Mouse (Mus musculus) embryonic facial prominence, embryonic 10.5 days (tissue): ENCODE data around the gene Mrps9. TPM values are rescaled to one million over a fixed set of nuclear protein-coding genes. Genes with fewer than 3 reads are reported as not detected.
A peak's percentile ranks its signal among the peaks of the same experiment; 100 is the strongest.
"Not testable (repeated sequence)": the region's sequence is repeated elsewhere in the genome, so short reads cannot be mapped to it uniquely, and the experiment has no call there.

Experiments
- DNase-seq: peaks from one replicate; pipeline ENCODE4 v3.0.0-alpha.2; 2017; ENCODE audit warnings: low spot score
- H3K27ac ChIP-seq: fragments of 300-500 bp; sonication (generic); replicated peaks from 2 replicates; pipeline ENCODE4 v1.5.1; 2016; ENCODE audit warnings: mild to moderate bottlenecking
- H3K27me3 ChIP-seq: fragments of 300-500 bp; sonication (generic); replicated peaks from 2 replicates; pipeline ENCODE4 v1.6.1; 2016; ENCODE audit warnings: low read depth, mild to moderate bottlenecking; ENCODE audit not compliant: poor library complexity, severe bottlenecking
- H3K36me3 ChIP-seq: fragments of 300-500 bp; sonication (generic); replicated peaks from 2 replicates; pipeline ENCODE4 v1.6.1; 2016; ENCODE audit warnings: mild to moderate bottlenecking, moderate library complexity
- H3K4me1 ChIP-seq: fragments of 300-500 bp; sonication (generic); 2 replicates; pipeline ENCODE4 v1.6.1; 2016
- H3K4me3 ChIP-seq: fragments of 300-500 bp; sonication (generic); 2 replicates; pipeline ENCODE4 v1.5.1; 2016; ENCODE audit warnings: mild to moderate bottlenecking, moderate library complexity
- H3K9me3 ChIP-seq: fragments of 300-500 bp; sonication (generic); 2 replicates; pipeline ENCODE4 v1.6.1; 2016; ENCODE audit warnings: mild to moderate bottlenecking
- WGBS: fragments of 180-500 bp; shearing (Covaris S2); methylation state at CpG from one replicate; pipeline ENCODE4 v1.1.7; 2016; 5-methylcytosine and 5-hydroxymethylcytosine counted together
- polyA plus RNA-seq: library from polyadenylated mRNA; unstranded; fragments of >200 nt; fragmentation: Nextera tagmentation; extraction: Ambion mirVana; gene quantifications from 2 replicates; pipeline ENCODE4 v1.2.1, GENCODE M21; 2016

Mrps9 gene
- polyA plus RNA-seq, 1 experiment from 2014 or later: 60.2 TPM

DNA sequence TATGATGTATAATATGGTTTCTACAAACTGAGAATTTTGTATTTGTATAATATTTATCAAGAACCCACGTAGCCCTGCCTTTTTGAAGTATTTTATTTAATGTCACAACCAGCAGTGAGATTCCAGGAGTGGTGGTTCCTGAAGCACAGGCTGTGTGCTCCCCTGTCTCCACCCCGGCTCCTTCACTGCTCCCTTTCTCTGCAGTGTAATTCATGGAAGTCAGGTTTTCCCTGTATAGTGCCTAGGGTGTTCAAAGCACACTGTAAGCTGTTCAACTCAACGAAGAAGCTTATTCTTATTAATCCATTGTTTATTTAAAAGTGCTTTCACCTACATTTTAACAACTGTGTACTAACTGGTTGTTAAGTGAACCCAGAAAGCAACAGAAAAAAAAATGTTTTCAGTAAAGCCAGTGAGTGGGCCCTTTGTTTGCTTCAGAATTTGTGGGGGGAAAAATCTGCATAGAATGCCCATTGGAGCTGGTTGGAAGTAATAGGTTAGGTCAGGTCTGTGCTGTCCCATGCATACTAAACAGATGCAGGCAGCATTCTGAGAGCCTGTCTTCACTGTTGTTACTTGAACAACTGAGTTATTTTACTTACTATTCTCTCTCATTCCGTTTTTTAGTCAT is 25.5 kb downstream of the Mrps9 start:
- H3K27me3 ChIP-seq: no peaks in the 10 kb centered on the region
- H3K4me3 ChIP-seq: no peak overlapping the region
- H3K4me1 ChIP-seq: no peaks in the 10 kb centered on the region
- WGBS: 87% methylated on average over 4 of the region's 4 CpGs
- DNase-seq: no peak
- H3K9me3 ChIP-seq: no peaks in the 10 kb centered on the region
- peaks cover 9% of the 10 kb centered on the region; the same call in 1 of the 2 replicates for H3K36me3 ChIP-seq
- no peak overlapping the region for H3K27ac ChIP-seq

DNA sequence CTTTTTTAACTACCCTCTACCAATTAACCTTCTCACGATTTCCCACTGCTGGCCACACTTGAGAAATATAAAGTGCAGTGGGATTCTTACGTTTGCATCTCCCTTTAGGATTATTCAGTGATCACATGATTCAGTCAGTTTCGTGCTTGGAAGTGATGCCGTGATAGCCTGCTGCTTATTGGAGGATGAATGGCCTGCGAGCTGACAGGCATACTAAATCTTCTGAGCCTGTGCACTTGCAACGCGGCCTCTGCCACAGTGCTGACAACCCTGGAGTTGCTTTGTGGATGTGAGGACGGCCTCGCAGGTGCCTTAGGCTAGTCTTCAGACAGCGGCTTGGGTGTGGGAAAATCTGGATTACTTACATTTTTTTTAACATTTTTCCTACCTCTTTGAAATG is 26.2 kb downstream of the Mrps9 start:
- Histone ChIP-seq H3K4me3 (no peak overlapping the region), H3K4me1 (no peaks in the 10 kb centered on the region), H3K9me3 (no peaks in the 10 kb centered on the region), H3K27ac (no peak overlapping the region), H3K36me3 (peaks cover 9% of the 10 kb centered on the region; the same call in 1 of the 2 replicates), H3K27me3 (no peaks in the 10 kb centered on the region)
- DNase-seq: no peak
- WGBS: 91% methylated on average over 10 of the region's 10 CpGs

DNA sequence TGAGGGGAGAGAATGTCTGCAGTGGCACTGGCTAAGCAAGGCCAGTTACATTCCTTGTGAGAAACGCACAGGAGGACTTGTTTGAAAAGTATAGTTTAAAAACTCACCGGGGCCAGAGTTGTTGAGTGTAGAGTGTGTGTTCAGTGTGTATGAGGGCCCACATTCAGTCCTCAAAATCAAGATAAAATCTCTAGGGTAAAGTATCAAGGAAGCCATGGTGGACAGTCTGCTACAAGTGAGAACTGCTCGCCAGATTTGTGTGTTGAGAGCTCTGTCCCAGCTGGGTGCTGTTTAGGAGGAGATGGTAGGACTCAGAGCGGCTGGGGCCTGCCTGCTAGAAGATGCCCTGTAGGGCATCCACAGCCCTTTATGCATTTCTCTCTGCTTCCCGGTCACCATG is 27.8 kb downstream of the Mrps9 start:
- Histone ChIP-seq H3K9me3 (no peaks in the 10 kb centered on the region), H3K27ac (no peak overlapping the region), H3K4me1 (no peaks in the 10 kb centered on the region), H3K27me3 (no peaks in the 10 kb centered on the region), H3K4me3 (no peak overlapping the region), H3K36me3 (peaks cover 9% of the 10 kb centered on the region; the same call in 1 of the 2 replicates)
- WGBS: 89% methylated on average over 5 of the region's 5 CpGs
- DNase-seq: no peak

DNA sequence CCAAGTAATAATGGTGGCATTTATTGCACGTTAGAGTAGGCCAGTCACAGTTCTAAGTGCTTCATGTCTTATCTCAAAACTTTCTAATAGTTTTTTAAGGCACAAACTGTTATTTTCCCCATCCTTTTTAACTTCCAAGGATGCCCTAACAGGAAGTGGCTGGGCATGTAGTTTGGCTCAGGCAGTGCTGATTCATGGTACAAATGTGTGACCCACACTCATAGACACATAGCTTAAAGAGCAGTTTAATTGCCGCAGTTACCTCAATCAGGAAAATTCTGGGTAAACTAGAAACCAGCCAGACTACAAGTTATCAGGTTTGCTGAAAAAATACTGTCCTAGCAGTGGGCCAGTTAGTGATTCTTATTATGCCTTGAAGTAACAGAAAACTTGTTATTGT is 31.2 kb downstream of the Mrps9 start:
- no peaks in the 10 kb centered on the region for H3K27me3 ChIP-seq
- H3K9me3 ChIP-seq: no peaks in the 10 kb centered on the region
- H3K27ac ChIP-seq: no peak overlapping the region
- H3K36me3 ChIP-seq: 0 out of 2 replicates have a peak, but pooled peaks cover 9% of the 10 kb centered on the region
- 90% methylated on average over 2 of the region's 2 CpGs for WGBS
- no peaks in the 10 kb centered on the region for H3K4me1 ChIP-seq
- no peak for DNase-seq
- H3K4me3 ChIP-seq: no peak overlapping the region

DNA sequence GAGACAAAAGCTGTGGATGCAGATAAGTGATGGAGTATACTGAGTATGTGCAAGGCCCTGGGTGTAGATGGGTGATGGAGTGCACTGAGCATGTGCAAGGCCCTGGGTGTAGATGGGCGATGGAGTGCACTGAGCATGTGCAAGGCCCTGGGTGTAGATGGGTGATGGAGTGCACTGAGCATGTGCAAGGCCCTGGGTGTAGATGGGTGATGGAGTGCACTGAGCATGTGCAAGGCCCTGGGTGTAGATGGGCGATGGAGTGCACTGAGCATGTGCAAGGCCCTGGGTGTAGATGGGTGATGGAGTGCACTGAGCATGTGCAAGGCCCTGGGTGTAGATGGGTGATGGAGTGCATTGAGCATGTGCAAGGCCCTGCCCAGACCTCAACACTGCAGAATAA is 32.4 kb downstream of the Mrps9 start:
- not testable (repeated sequence) for H3K27me3 ChIP-seq, H3K4me3 ChIP-seq, DNase-seq, H3K4me1 ChIP-seq, H3K27ac ChIP-seq, H3K9me3 ChIP-seq
- 92% methylated on average over 2 of the region's 2 CpGs for WGBS
- peaks cover 19% of the 10 kb centered on the region for H3K36me3 ChIP-seq

- no peaks in the 10 kb centered on the region for H3K9me3 ChIP-seq
- H3K36me3 ChIP-seq: peaks cover 19% of the 10 kb centered on the region
- 85% methylated on average over 11 of the region's 11 CpGs for WGBS
- H3K27me3 ChIP-seq: no peaks in the 10 kb centered on the region
- no peak for DNase-seq
- no peak overlapping the region for H3K27ac ChIP-seq
- no peak overlapping the region for H3K4me3 ChIP-seq
- H3K4me1 ChIP-seq: peaks cover 21% of the 10 kb centered on the region
Observed at GRCm38 (mm10) chr1:42887835-42888234, 36.8 kb downstream of the Mrps9 start.

GRCm38 (mm10) chr1:42888541-42889349 is 37.7 kb downstream of the Mrps9 start:
- Histone ChIP-seq H3K27ac (no peak overlapping the region), H3K36me3 (peaks cover 19% of the 10 kb centered on the region), H3K9me3 (no peaks in the 10 kb centered on the region), H3K4me1 (peaks cover 21% of the 10 kb centered on the region), H3K27me3 (no peaks in the 10 kb centered on the region), H3K4me3 (no peak overlapping the region)
- no peak for DNase-seq
- WGBS: 60% methylated on average over 22 of the region's 22 CpGs

DNA sequence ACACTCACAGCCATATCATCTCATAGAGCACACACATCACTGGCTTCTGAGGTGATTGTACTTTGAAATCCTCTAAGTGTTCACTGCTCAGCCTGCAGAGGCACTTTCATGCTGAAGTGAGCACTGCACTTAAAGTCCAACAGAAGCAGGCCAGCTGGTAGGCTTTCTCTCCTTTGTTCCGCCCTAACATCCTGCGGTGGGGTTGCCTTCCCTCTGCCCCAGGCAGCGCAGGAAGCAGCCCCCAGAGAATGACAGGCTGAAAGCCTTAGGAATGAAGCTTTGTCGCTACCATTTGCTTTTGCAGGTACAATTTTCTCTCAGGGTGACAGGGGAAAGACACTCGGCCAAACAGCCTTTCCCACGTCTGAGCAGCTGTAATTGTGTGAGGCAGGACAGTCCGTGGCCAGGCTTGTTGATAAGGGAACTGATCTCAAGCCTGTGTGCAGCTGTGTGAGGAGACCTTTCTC is 38.4 kb downstream of the Mrps9 start:
- Histone ChIP-seq H3K9me3 (no peaks in the 10 kb centered on the region), H3K4me3 (no peak overlapping the region), H3K27me3 (no peaks in the 10 kb centered on the region), H3K27ac (peak overlapping the region; percentile 63), H3K4me1 (peaks cover 21% of the 10 kb centered on the region), H3K36me3 (peaks cover 19% of the 10 kb centered on the region)
- WGBS: 38% methylated on average over 7 of the region's 7 CpGs
- peak; percentile 41 for DNase-seq

- peaks cover 29% of the 10 kb centered on the region for H3K36me3 ChIP-seq
Observed at GRCm38 (mm10) chr1:42894695-42895094, 43.7 kb downstream of the Mrps9 start.

GRCm38 (mm10) chr1:42905148-42905547 is 54.1 kb downstream of the Mrps9 start:
- DNase-seq: no peak
- Histone ChIP-seq H3K4me3 (no peak overlapping the region), H3K4me1 (peaks cover 7% of the 10 kb centered on the region; the same call in 1 of the 2 replicates), H3K27me3 (no peaks in the 10 kb centered on the region), H3K9me3 (no peaks in the 10 kb centered on the region), H3K36me3 (peaks cover 42% of the 10 kb centered on the region), H3K27ac (no peak overlapping the region)
- 87% methylated on average over 11 of the region's 11 CpGs for WGBS

More at GRCm38 (mm10) chr1:42894695-42895094, 43.7 kb downstream of the Mrps9 start:
- Histone ChIP-seq H3K4me1 (peaks cover under 1% of the 10 kb centered on the region; the same call in 1 of the 2 replicates), H3K27me3 (no peaks in the 10 kb centered on the region), H3K9me3 (no peaks in the 10 kb centered on the region), H3K4me3 (no peak overlapping the region), H3K27ac (no peak overlapping the region)
- DNase-seq: no peak

GRCm38 (mm10) chr1:42906696-42907095 is 55.7 kb downstream of the Mrps9 start:
- no peak for DNase-seq
- Histone ChIP-seq H3K36me3 (peaks cover 27% of the 10 kb centered on the region), H3K4me1 (peaks cover 17% of the 10 kb centered on the region), H3K4me3 (no peak overlapping the region), H3K27me3 (no peaks in the 10 kb centered on the region), H3K27ac (no peak overlapping the region), H3K9me3 (no peaks in the 10 kb centered on the region)
- WGBS: 72% methylated on average over 7 of the region's 7 CpGs

- Histone ChIP-seq H3K27me3 (no peaks in the 10 kb centered on the region), H3K4me1 (peaks cover 17% of the 10 kb centered on the region), H3K36me3 (peaks cover 27% of the 10 kb centered on the region), H3K9me3 (no peaks in the 10 kb centered on the region), H3K4me3 (no peak overlapping the region), H3K27ac (no peak overlapping the region)
- DNase-seq: no peak
- 47% methylated on average over 4 of the region's 4 CpGs for WGBS
Observed at GRCm38 (mm10) chr1:42907153-42907552, 56.1 kb downstream of the Mrps9 start.

GRCm38 (mm10) chr1:42915062-42915461 is 64.0 kb downstream of the Mrps9 start:
- no peaks in the 10 kb centered on the region for H3K36me3 ChIP-seq
- H3K27ac ChIP-seq: no peak overlapping the region
- DNase-seq: no peak
- WGBS: 18% methylated on average over 4 of the region's 4 CpGs
- no peaks in the 10 kb centered on the region for H3K9me3 ChIP-seq
- peaks cover 19% of the 10 kb centered on the region for H3K4me1 ChIP-seq
- no peaks in the 10 kb centered on the region for H3K27me3 ChIP-seq
- no peak overlapping the region for H3K4me3 ChIP-seq
